Mouse (Mus musculus) cerebellum, adult 2 months (tissue): Measurements from ENCODE around the gene Chrna10.
A peak's percentile ranks its signal among the peaks of the same experiment; 100 is the strongest.

Experiments
- CTCF ChIP-seq: fragments of 200-500 bp; IDR thresholded peaks from 2 replicates; pipeline ENCODE4 v1.5.1; 2011; ENCODE audit warnings: low read depth, mild to moderate bottlenecking, control low read depth, low read length, moderate library complexity, borderline replicate concordance; ENCODE audit not compliant: insufficient read depth
- POLR2A ChIP-seq: fragments of 200-500 bp; IDR thresholded peaks from 2 replicates; pipeline ENCODE4 v1.6.1; 2011; ENCODE audit warnings: low read length, control low read depth, borderline replicate concordance; ENCODE audit not compliant: insufficient read depth

- no peak for TF ChIP-seq CTCF
- peak; percentile 78 for TF ChIP-seq POLR2A
Measured at GRCm38 (mm10) chr7:102065046-102065891, 51.4 kb downstream of the Chrna10 start, which contains the start of the genes Rnf121, Xndc1 and Xntrpc.
